Mouse (Mus musculus): ENCODE results near the gene Snrpd2. TPM values are rescaled to one million over a fixed set of nuclear protein-coding genes. Genes with fewer than 3 reads are reported as not detected.
A peak's percentile ranks its signal among the peaks of the same experiment; 100 is the strongest.

The Snrpd2 gene
- polyA plus RNA-seq, 1 experiment: 192 TPM

DNA sequence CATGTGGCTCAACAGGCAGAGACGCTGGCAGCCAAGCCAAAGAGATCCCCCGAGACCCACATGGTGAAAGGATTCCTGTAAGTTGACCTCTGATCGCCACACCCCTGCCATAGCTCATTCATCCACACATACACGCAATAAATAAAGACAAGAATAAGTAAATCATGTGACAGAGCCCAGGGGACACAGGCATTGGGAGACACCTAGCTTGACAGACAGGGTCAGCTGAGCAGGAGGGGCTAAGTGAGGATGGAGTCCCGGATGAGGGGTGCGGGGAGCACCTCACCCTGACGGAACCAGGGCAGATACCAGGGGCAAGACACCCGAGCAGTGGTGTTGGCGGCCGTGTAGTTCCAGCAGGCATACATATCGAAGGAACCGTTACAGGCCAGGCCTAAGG lies 14.2 kb downstream of the Snrpd2 start:
- TF ChIP-seq USF1 (IDR thresholded peaks at IDR 0.05; ENCODE audit: low read depth) (peak; percentile 47), REST (IDR thresholded peaks at IDR 0.05; ENCODE audit: insufficient read depth, insufficient read length) (no peak), MYOD1 (IDR thresholded peaks at IDR 0.05; ENCODE audit: control insufficient read depth in 1 of 3, insufficient read length in 2 of 3, low read depth in 2 of 3) (peak in 2 of 3 experiments; percentile 94 to 96)
- no peaks in the 10 kb centered on the region for H3K27me3 ChIP-seq (ENCODE audit: control insufficient read depth, insufficient read depth, insufficient read length)
- H3K79me2 ChIP-seq (ENCODE audit: control insufficient read depth, insufficient read depth): no peaks in the 10 kb centered on the region
- H3K36me3 ChIP-seq (ENCODE audit: control insufficient read depth, insufficient read depth): no peaks in the 10 kb centered on the region
- peak overlapping the region; percentile 46 for H3K4me2 ChIP-seq (ENCODE audit: low read depth)
- H3ac ChIP-seq (ENCODE audit: control insufficient read depth, insufficient read length): no peak overlapping the region
- no peak overlapping the region for H3K4me3 ChIP-seq

GRCm38 (mm10) chr7:19164189-19164588 lies 14.7 kb downstream of the Snrpd2 start:
- Histone ChIP-seq H3K36me3 (ENCODE audit: control insufficient read depth, insufficient read depth) (no peaks in the 10 kb centered on the region), H3K79me2 (ENCODE audit: control insufficient read depth, insufficient read depth) (no peaks in the 10 kb centered on the region), H3K4me2 (ENCODE audit: low read depth) (peak overlapping the region; percentile 46), H3ac (ENCODE audit: control insufficient read depth, insufficient read length) (no peak overlapping the region), H3K27me3 (ENCODE audit: control insufficient read depth, insufficient read depth, insufficient read length) (no peaks in the 10 kb centered on the region), H3K4me3 (no peak overlapping the region)
- no peak for TF ChIP-seq TCF12 (IDR thresholded peaks at IDR 0.05; ENCODE audit: insufficient read depth, poor library complexity, severe bottlenecking)
- no peak for TF ChIP-seq MAX (IDR thresholded peaks at IDR 0.05; ENCODE audit: low read depth)
- no peak for TF ChIP-seq SRF (IDR thresholded peaks at IDR 0.05; ENCODE audit: control insufficient read depth, insufficient read length, low read depth)
- TF ChIP-seq MYOG (IDR thresholded peaks at IDR 0.05; ENCODE audit: control insufficient read depth in 1 of 3, insufficient read depth in 1 of 3, insufficient read length in 2 of 3, low read depth in 2 of 3): no peak
- no peak for TF ChIP-seq TCF3 (IDR thresholded peaks at IDR 0.05; ENCODE audit: insufficient read length, low read depth)
- TF ChIP-seq POLR2A (IDR thresholded peaks at IDR 0.05; ENCODE audit: insufficient read length, low read depth): no peak
- TF ChIP-seq CEBPB (IDR thresholded peaks at IDR 0.05; ENCODE audit: insufficient read depth, poor library complexity, severe bottlenecking): no peak
- no peak for TF ChIP-seq E2F4 (IDR thresholded peaks at IDR 0.05; ENCODE audit: insufficient read depth)
- TF ChIP-seq USF1 (IDR thresholded peaks at IDR 0.05; ENCODE audit: low read depth): no peak

GRCm38 (mm10) chr7:19164978-19165377 lies 15.5 kb downstream of the Snrpd2 start:
- H3K4me2 ChIP-seq (ENCODE audit: low read depth): peak overlapping the region; percentile 46
- H3K27me3 ChIP-seq (ENCODE audit: control insufficient read depth, insufficient read depth, insufficient read length): no peaks in the 10 kb centered on the region

GRCm38 (mm10) chr7:19165656-19166423 lies 16.3 kb downstream of the Snrpd2 start, which contains the start of gene Gipr:
Gene Gipr, minus strand, starts transcription at chr7:19166127.
- Histone ChIP-seq H3K27me3 (ENCODE audit: control insufficient read depth, insufficient read depth, insufficient read length) (no peaks in the 10 kb centered on the region), H3K36me3 (ENCODE audit: control insufficient read depth, insufficient read depth) (no peaks in the 10 kb centered on the region), H3ac (ENCODE audit: control insufficient read depth, insufficient read length) (no peak within 1 kb of the TSS), H3K79me2 (ENCODE audit: control insufficient read depth, insufficient read depth) (no peaks in the 10 kb centered on the region), H3K4me2 (ENCODE audit: low read depth) (peak within 1 kb of the TSS; percentile 24), H3K4me3 (no peak within 1 kb of the TSS)
- TF ChIP-seq E2F4 (IDR thresholded peaks at IDR 0.05; ENCODE audit: insufficient read depth) (no peak), TCF3 (IDR thresholded peaks at IDR 0.05; ENCODE audit: insufficient read length, low read depth) (no peak), POLR2AphosphoS2 (IDR thresholded peaks at IDR 0.05; ENCODE audit: insufficient read length, low read depth) (no peak), REST (IDR thresholded peaks at IDR 0.05; ENCODE audit: insufficient read depth, insufficient read length) (no peak), SRF (IDR thresholded peaks at IDR 0.05; ENCODE audit: control insufficient read depth, insufficient read length, low read depth) (no peak), MYOG (IDR thresholded peaks at IDR 0.05; ENCODE audit: control insufficient read depth in 1 of 3, insufficient read depth in 1 of 3, insufficient read length in 2 of 3, low read depth in 2 of 3) (no peak), POLR2A (IDR thresholded peaks at IDR 0.05; ENCODE audit: insufficient read length, low read depth) (no peak), CEBPB (IDR thresholded peaks at IDR 0.05; ENCODE audit: insufficient read depth, poor library complexity, severe bottlenecking) (no peak), USF1 (IDR thresholded peaks at IDR 0.05; ENCODE audit: low read depth) (no peak)

More at GRCm38 (mm10) chr7:19164978-19165377, 15.5 kb downstream of the Snrpd2 start:
- Histone ChIP-seq H3K79me2 (ENCODE audit: control insufficient read depth, insufficient read depth) (no peaks in the 10 kb centered on the region), H3ac (ENCODE audit: control insufficient read depth, insufficient read length) (no peak overlapping the region), H3K36me3 (ENCODE audit: control insufficient read depth, insufficient read depth) (no peaks in the 10 kb centered on the region), H3K4me3 (no peak overlapping the region)
- TF ChIP-seq MAX (IDR thresholded peaks at IDR 0.05; ENCODE audit: low read depth) (no peak), TCF12 (IDR thresholded peaks at IDR 0.05; ENCODE audit: insufficient read depth, poor library complexity, severe bottlenecking) (no peak), USF1 (IDR thresholded peaks at IDR 0.05; ENCODE audit: low read depth) (no peak), MYOG (IDR thresholded peaks at IDR 0.05; ENCODE audit: control insufficient read depth in 1 of 3, insufficient read depth in 1 of 3, insufficient read length in 2 of 3, low read depth in 2 of 3) (no peak), CEBPB (IDR thresholded peaks at IDR 0.05; ENCODE audit: insufficient read depth, poor library complexity, severe bottlenecking) (no peak), TCF3 (IDR thresholded peaks at IDR 0.05; ENCODE audit: insufficient read length, low read depth) (no peak), POLR2AphosphoS2 (IDR thresholded peaks at IDR 0.05; ENCODE audit: insufficient read length, low read depth) (no peak), SRF (IDR thresholded peaks at IDR 0.05; ENCODE audit: control insufficient read depth, insufficient read length, low read depth) (no peak)

GRCm38 (mm10) chr7:19166990-19167389 lies 17.5 kb downstream of the Snrpd2 start:
- TF ChIP-seq USF1 (IDR thresholded peaks at IDR 0.05; ENCODE audit: low read depth) (no peak), E2F4 (IDR thresholded peaks at IDR 0.05; ENCODE audit: insufficient read depth) (no peak), REST (IDR thresholded peaks at IDR 0.05; ENCODE audit: insufficient read depth, insufficient read length) (no peak), CEBPB (IDR thresholded peaks at IDR 0.05; ENCODE audit: insufficient read depth, poor library complexity, severe bottlenecking) (no peak)
- no peak overlapping the region for H3K4me2 ChIP-seq (ENCODE audit: low read depth)
- no peaks in the 10 kb centered on the region for H3K36me3 ChIP-seq (ENCODE audit: control insufficient read depth, insufficient read depth)
- H3K4me3 ChIP-seq: no peak overlapping the region
- no peak overlapping the region for H3ac ChIP-seq (ENCODE audit: control insufficient read depth, insufficient read length)
- no peaks in the 10 kb centered on the region for H3K27me3 ChIP-seq (ENCODE audit: control insufficient read depth, insufficient read depth, insufficient read length)
- H3K79me2 ChIP-seq (ENCODE audit: control insufficient read depth, insufficient read depth): no peaks in the 10 kb centered on the region

Measured in myocyte (in vitro differentiated cells).